Mouse (Mus musculus): ENCODE measurements around the gene Gm3417. TPM values are rescaled to one million over a fixed set of nuclear protein-coding genes. Genes with fewer than 3 reads are reported as not detected.
"Not testable (repeated sequence)": the region's sequence is repeated elsewhere in the genome, so short reads cannot be mapped to it uniquely, and the experiment has no call there.

Gene Gm3417
- total RNA-seq, 4 experiments from 2014 or later: 1.4 to 1.5 TPM; not detected in 2

DNA sequence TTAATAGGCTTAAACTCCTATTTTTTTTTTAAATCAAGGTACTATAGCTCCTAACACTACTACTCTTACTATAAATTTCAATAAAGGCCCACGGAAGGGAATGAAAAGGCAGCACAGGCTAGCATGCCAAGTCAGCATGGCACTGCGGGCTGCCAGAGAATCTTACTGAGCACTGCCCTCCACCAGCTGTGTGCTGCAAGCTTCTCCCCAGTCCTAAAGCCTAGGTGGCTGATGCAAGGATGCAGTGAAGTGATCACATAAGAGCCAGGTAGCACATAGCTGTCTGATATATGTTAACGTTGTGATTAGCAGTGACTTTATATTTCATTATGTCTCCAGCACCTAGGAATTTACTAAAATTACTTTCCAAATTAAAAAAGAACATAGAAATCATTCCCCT, 18.6 kb downstream of the Gm3417 start:
- DNase-seq (ENCODE audit: low spot score in 2 of 2): no peak

DNA sequence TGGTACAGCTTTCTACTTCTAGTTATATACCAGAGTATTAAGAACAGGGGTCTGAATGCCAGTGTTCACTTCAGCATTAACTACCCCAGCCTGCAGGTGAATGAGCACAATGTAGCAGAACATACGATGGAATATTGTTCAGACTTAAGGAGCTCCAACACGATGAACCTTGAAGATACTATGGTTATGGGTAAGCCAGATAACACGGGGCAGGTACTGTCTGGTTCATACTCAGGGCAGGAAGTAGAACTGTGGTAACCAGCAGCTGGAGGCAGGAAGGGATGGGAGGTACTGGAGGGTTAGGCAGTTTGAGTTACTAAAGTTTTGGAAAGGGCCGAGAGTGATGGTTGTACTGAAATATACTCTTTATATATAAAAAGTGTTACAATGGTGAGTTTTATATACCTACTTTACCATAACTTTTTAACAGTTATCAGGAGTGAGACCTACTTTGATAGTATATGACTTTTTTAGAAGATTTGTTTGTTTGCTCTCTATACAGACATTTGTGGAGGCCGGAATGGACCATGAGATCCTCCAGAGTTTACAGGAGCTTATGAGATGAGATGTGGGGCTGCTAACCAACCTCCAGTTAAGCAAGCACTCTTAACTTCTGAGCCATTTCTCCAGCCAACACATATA, 19.8 kb downstream of the Gm3417 start:
- DNase-seq (ENCODE audit: low spot score in 2 of 2): no peak

DNA sequence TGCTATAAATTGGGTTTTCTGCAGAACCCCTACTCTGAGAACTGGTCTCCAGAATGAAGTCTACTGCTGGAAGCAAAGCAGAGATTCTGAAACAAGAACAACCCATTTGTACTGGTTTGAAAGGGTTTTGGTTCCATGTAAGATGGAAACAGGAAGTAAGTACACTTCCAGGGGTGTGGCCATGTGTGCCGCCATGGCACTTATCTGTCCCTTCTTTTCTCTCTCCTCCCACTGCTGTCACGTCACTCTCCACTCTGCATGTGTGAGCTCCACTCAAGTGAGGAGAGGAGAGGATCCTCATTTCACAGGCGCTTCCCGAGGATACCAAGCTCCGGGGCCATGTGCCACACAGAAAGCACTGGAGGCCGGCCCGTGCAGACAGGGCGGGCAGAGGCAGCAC, 25.1 kb downstream of the Gm3417 start:
- no peak for DNase-seq (ENCODE audit: low spot score in 2 of 2)

DNA sequence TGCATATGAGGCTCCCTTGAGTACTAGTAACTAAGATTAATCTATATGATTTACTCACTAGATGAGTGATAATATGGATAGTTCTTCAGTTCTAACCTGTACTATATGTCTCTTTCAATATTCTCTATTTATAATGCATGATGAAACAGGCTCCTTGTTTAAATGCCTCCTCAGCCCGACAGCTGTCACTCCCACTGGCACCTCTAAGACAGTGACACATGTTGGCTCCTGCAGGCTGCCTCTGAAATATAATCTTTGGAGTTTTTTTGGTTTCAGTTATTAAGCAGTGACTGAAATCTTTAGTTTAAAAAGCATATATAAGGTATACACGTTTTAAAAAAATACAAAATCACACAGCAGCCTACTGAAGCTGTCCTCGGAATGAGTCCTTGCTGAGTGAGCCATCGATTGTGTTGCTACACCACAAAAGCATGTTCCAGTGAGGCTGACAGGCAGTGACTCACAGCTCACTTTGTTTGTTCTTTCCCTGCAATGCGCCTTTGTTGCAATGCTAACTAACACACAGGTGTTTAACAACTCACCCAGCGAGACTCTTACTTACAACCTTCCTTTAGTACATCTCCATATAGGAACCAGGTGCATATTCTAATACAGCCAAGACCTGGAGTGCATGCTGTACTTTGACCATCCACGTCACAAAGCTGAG, 29.3 kb downstream of the Gm3417 start:
- DNase-seq (ENCODE audit: low spot score in 2 of 2): no peak

DNA sequence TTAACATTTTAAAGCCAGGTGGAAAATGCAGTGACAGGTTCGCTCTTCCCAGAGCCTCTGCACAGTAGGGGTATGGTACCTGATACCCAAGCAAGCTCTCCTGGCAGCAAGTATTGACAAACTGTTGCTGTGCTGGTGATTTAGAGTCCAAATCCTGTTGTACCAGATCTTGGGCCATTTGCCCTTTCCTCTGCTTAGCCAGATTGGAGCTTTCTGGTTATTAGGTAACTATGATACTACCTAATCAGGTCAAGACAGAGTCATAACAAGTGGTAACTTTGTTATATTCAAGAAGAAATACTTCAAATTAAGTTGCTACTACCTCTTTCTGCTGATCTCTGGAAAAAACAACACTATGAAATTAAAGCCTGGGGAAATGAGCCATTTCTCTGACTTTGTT, 34.0 kb downstream of the Gm3417 start:
- DNase-seq (ENCODE audit: low spot score in 2 of 2): no peak

DNA sequence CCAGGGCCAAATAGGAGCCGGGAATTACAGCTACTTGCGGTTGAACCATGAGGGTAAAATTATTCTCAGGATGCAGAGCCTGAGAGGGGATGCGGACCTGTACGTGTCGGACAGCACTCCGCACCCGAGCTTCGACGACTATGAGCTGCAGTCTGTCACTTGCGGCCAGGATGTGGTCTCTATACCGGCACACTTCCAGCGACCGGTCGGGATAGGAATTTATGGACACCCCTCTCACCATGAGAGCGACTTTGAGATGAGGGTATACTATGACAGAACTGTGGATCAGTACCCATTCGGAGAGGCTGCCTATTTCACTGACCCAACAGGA, 34.9 kb downstream of the Gm3417 start:
- no peak for DNase-seq (ENCODE audit: low spot score in 2 of 2)

GRCm38 (mm10) chr17:14943009-14943728, 35.4 kb downstream of the Gm3417 start, which contains the start of the genes Wdr27 and 1600012H06Rik:
Gene Wdr27, minus strand, starts transcription at chr17:14943158.
Gene 1600012H06Rik, plus strand, starts transcription at chr17:14943184.
- peak; percentile 95 to 97 for DNase-seq (ENCODE audit: low spot score in 2 of 2)

GRCm38 (mm10) chr17:14942181-14942580, 36.4 kb downstream of the Gm3417 start:
- peak in 1 of 2 experiments; percentile 3 for DNase-seq (ENCODE audit: low spot score in 2 of 2)

DNA sequence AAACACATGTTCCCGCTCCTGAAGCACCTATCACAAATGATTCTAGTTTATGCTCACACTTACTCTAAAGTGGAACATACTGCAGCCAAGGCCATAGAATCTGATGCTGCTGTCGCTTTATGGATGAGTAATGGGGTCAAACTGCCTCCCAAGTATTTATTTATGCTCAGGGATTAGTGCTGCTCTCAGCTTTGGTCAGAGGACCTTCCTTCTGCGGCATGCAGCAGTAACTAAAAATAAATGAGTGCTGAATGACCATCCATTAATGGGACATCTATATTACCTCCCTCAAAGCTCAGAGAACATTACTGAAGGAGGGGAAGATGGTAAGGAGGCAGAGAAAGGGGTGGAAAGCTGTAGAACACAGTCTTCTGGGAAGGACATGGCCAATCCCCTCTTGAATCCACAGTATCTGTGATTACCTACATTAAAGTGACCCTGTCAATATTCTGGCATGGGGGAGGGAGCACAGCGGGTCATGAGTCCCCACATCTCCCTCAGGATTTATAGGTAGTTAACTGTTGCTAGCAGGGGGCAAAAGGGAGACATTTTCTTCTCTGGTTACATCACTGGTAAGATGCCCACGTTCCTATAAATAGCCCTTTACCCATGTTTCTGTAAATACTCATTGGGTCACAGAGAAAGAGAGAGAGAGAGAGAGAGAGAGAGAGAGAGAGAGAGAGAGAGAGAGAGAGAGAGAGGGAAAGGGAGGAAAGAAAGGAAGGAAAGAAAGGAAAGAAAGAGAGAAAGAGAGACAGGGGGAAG, 42.6 kb downstream of the Gm3417 start:
- DNase-seq (ENCODE audit: low spot score in 2 of 2): no peak

DNA sequence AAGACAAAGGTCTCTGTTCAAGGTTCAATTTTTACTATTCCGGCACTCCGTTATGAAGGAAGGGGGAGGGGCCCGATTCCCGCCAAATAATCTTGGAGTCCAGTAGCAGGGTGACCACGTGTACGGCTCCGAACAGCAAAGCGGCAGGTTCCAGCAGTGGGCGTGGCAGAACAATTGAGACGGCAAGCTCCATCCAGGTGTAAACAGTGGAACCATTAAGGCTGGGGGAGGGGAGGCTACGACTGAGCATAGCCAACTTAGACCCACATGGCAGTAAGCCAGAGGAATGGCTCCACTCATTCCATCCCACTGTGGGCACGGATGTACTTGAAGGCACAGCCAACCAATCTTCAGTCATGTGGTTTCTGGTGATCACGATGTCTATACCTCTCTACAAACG, 43.3 kb downstream of the Gm3417 start:
- not testable (repeated sequence) for DNase-seq (ENCODE audit: low spot score in 2 of 2)

- DNase-seq (ENCODE audit: low spot score in 2 of 2): no peak
Measured at GRCm38 (mm10) chr17:14931469-14931868, 47.1 kb downstream of the Gm3417 start.

DNA sequence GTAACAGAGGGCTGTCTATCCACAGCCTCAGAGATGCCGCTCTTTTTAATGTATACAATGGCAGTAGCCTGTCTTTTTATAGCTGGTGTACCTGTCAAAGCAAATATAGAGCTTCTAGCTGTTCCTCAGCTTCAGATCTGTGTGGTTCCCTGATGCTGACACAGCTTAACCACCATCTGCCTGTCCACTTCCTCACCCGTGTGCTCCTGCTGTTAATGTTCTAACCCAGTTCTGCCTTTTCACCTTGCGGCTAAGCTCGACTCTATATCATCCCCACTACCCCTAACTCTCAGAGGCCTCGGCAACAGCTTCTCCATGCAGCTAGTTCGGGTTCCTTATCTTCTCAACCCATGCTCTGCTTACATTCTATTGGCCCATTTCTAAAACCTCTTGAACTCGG, 47.9 kb downstream of the Gm3417 start:
- no peak for DNase-seq (ENCODE audit: low spot score in 2 of 2)

DNA sequence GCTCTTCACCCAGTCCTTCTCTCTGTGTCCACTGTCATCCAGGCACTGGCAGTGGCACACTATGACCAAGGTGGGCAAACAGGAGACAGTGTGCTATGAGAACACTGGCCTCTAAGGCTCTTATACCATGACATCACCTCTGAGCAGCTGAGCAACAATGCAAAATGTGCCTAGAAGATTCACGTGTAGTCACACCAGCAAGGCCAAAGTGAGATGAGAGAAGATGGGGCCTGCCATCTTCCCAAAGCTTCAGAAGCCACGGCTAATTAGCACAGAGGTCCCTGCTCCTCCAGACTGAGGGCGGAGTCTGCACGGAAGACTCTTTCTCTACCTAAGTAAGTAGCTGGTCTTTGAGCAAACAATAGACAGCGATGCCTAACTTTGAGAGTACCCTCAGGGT, 50.0 kb downstream of the Gm3417 start:
- no peak for DNase-seq (ENCODE audit: low spot score in 2 of 2)

GRCm38 (mm10) chr17:14927644-14928218, 50.9 kb downstream of the Gm3417 start:
- no peak for DNase-seq (ENCODE audit: low spot score in 2 of 2)

DNA sequence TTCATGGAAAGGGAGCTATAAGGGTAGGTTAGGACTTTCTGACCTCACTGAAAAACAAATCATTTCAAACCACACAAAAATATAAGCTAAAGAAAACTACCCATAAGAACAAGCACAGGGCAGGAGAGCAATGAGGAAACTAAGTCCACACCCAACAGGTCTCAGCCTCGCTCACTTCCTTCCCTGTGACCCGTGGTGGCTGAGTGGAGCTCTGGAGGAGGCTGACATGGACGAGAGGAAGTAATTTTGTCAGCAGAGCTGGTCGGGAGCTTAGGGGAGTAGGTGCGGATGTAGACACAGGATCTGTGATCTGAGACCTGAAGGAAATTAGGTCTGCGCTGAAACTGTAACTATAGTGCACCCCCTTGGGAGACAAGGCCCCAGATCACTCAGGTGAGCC, 57.0 kb downstream of the Gm3417 start:
- no peak for DNase-seq (ENCODE audit: low spot score in 2 of 2)

- DNase-seq (ENCODE audit: low spot score in 2 of 2): no peak
Measured at GRCm38 (mm10) chr17:14917866-14918265, 60.7 kb downstream of the Gm3417 start.

DNA sequence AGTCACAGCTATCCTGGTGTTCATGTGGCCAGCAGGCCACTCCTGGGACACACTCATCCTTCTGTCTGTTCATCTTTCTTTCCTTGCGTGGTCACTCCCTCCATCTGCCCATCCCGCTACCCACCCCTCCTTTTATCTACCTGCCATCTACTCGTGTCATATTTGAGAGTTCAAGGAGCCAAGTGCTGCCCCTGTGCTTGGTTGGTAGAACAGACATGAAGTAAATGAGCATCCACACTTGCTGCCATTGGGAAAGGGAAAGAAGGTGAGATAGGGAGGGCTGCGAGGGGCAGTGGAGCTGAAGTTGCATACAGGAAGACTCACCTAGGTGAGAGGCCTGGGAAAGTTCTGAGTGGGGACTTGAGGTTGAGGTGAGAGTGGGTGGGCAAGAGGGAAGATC, 64.2 kb downstream of the Gm3417 start:
- no peak for DNase-seq (ENCODE audit: low spot score in 2 of 2)

Measured in left cerebral cortex, adult 8-10 months (tissue).